Mouse (Mus musculus) kidney, adult 2 months (tissue): ENCODE measurements around the gene Tldc2. TPM values are rescaled to one million over a fixed set of nuclear protein-coding genes. Genes with fewer than 3 reads are reported as not detected.

Experiments
- DNase-seq: peaks from one replicate; pipeline ENCODE4 v3.0.0; 2021
- H3K27ac ChIP-seq: fragments of 200-500 bp; 2 replicates; pipeline ENCODE4 v1.5.1; 2012; ENCODE audit warnings: low read depth, low read length, control low read depth, inconsistent platforms; ENCODE audit not compliant: insufficient read depth
- H3K27me3 ChIP-seq: fragments of 200-500 bp; replicated peaks from 2 replicates; pipeline ENCODE4 v1.6.1; 2012; ENCODE audit warnings: mild to moderate bottlenecking, moderate library complexity, low read length, inconsistent platforms; ENCODE audit not compliant: control insufficient read depth, insufficient read depth
- H3K36me3 ChIP-seq: fragments of 200-500 bp; 2 replicates; pipeline ENCODE4 v1.6.1; 2012; ENCODE audit warnings: mild to moderate bottlenecking, moderate library complexity, low read length, inconsistent platforms; ENCODE audit not compliant: control insufficient read depth, insufficient read depth
- H3K4me1 ChIP-seq: fragments of 200-500 bp; 2 replicates; pipeline ENCODE4 v1.6.1; 2011; ENCODE audit warnings: low read length; ENCODE audit not compliant: control insufficient read depth, insufficient read depth
- H3K4me3 ChIP-seq: fragments of 200-500 bp; 2 replicates; pipeline ENCODE4 v1.5.1; 2011; ENCODE audit warnings: mild to moderate bottlenecking, low read depth, low read length, control low read depth; ENCODE audit not compliant: insufficient read depth
- CTCF ChIP-seq: fragments of 200-500 bp; conservative IDR thresholded peaks from 2 replicates; pipeline ENCODE4 v1.5.1; 2011; ENCODE audit warnings: low read depth, mild to moderate bottlenecking, control low read depth, low read length, moderate library complexity, mixed read lengths; ENCODE audit not compliant: insufficient read depth, insufficient read length
- POLR2A ChIP-seq: fragments of 200-500 bp; IDR thresholded peaks from one replicate; pipeline ENCODE4 v1.6.1; 2011; ENCODE audit warnings: low read depth, low read length, control low read depth
- WGBS: fragments of 180-500 bp; shearing (Covaris S2); methylation state at CpG from one replicate; pipeline ENCODE4 v1.1.7; 2018; 5-methylcytosine and 5-hydroxymethylcytosine counted together
- polyA plus RNA-seq: library from polyadenylated mRNA; depleted of rRNA; stranded (reverse); fragments of >200 nt; gene quantifications from 2 replicates; pipeline ENCODE4 v1.2.3, GENCODE M21; 2012; rRNA removed

The Tldc2 gene
- 11.3 and 12.2 TPM in 2 replicates for polyA plus RNA-seq

DNA sequence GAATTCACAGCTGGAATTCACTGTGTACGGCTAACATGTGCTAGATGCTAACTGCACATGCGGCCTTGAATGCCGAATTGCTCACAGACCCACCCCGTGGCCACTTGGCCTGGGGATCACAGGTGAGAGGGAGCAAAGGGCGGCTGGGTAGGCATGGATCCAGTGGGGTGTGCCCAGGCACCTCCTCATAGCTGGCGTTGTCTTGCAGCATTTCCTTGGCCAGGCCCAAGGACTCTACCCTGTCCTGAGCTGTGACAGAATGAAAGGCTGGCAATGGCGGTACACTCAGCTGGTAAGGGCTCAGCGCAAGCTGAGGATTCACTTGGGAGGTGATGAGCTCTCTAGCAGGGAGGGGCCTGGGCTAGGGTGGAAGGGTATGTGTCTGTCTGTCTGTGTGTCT, at the start of gene Tldc2:
TSS of gene Tldc2 (plus strand) at position 260 of the 400 bp plus-strand sequence.
- Histone ChIP-seq H3K27ac (no peak within 1 kb of the TSS), H3K36me3 (no peaks in the 10 kb centered on the region), H3K4me3 (no peak within 1 kb of the TSS), H3K4me1 (no peaks in the 10 kb centered on the region), H3K27me3 (no peaks in the 10 kb centered on the region)
- peak; percentile 53 for DNase-seq
- TF ChIP-seq POLR2A: no peak
- no peak for TF ChIP-seq CTCF
- 71% methylated on average over 8 of the region's 8 CpGs for WGBS

DNA sequence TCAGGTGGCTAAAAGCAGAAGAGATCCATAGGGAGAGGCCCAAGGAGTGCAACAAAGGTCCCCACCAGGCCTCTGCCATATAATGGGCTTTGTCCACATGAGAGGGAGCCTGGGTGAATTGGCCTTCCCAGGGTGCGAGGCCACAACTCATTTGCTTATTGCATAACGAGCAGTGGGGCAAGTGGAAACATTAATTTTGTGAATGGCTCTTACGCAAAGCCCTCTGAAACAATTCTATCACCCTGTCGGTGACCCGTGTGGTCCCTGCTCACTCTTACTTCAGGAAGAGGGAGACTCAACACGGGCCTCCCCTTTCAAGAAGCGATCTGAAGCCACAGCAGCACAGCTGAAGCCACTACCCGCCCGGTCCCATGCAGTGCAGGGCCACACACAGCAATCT, 49.6 kb upstream of the Tldc2 start:
- H3K36me3 ChIP-seq: no peaks in the 10 kb centered on the region
- H3K4me1 ChIP-seq: no peaks in the 10 kb centered on the region
- TF ChIP-seq POLR2A: no peak
- TF ChIP-seq CTCF: no peak
- no peak overlapping the region for H3K27ac ChIP-seq
- H3K4me3 ChIP-seq: no peak overlapping the region
- DNase-seq: no peak
- WGBS: 84% methylated on average over 9 of the region's 9 CpGs
- no peaks in the 10 kb centered on the region for H3K27me3 ChIP-seq

DNA sequence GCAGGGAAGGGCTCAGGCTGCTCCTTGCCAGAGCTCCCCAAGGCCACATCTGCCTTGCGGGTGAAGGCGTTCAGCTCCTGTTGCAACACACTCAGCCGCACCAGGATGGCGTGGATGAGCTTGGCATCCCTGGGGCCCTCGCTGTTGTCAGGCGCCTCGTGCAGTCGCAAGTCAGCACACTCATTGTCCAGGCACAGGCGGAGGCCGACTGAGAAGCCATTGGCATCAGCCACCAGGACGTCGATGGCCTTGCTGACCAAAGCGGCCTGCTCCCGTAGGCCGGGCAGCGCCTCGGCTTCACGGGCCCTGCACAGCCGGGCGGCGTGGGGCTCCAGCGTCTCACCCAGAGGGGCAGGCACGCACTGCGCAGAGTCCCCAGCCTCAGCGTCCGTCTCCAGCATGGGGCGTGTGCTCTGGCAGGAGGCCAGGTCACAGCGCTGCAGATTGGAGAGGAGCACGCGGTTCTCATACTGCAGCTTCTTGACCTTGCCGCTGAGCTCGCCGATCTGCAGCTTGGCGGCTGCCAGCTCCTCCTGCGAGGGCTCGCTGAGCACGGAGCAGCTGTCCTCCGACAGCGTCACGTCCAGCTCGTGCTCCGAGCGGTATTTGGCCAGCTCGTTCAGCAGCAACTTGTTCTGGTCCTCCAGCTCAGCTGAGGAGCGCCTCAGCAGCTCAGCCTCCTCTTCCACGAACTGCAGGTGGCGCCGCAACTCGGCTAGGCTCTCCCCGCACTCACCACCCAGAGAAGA, 46.8 kb upstream of the Tldc2 start:
- no peaks in the 10 kb centered on the region for H3K27me3 ChIP-seq
- no peak overlapping the region for H3K27ac ChIP-seq
- TF ChIP-seq CTCF (no peak), POLR2A (no peak)
- DNase-seq: peak; percentile 14
- no peak overlapping the region for H3K4me3 ChIP-seq
- H3K36me3 ChIP-seq: no peaks in the 10 kb centered on the region
- WGBS: 84% methylated on average over 50 of the region's 50 CpGs
- no peaks in the 10 kb centered on the region for H3K4me1 ChIP-seq

DNA sequence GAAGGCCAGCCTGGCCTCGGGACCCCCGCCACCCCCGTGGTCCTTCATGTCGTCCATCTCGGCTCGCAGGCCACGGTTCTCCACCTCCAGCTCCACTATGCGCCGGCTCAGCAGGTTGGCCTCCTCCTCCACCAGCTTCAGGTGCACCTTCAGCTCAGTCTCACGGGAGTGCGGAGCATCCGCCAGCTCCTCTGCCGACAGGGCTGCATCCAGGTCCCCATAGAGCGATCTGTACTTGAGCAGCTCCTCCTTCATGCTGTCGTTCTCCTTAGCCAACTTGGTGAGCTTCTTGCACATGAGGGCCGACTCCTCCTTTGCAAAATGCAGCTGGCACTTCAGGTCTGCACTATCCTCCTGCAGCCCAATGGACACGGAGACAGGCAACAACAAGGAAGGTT, 46.2 kb upstream of the Tldc2 start:
- no peak for DNase-seq
- WGBS: 82% methylated on average over 17 of the region's 17 CpGs
- Histone ChIP-seq H3K36me3 (no peaks in the 10 kb centered on the region), H3K27me3 (no peaks in the 10 kb centered on the region), H3K27ac (no peak overlapping the region), H3K4me3 (no peak overlapping the region), H3K4me1 (no peaks in the 10 kb centered on the region)
- no peak for TF ChIP-seq CTCF
- TF ChIP-seq POLR2A: no peak

DNA sequence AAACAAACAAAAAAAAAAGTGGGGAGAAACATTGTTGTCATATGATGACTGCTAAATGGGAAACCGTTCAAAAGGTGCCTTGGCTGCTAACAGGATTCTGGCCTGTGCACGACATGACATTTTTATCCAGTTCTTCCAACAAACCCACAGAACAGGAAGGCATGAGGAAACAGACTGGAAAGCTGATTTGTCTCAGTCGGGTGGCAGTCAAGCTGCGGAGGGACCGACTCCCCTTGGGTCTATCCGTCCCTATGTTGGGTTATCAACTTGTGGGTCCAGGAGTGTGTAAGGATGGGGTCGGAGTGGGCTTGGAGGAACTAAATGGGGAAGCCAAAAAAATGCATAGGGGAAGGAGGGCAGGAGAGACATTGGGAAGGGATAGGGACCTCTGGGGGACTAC, 45.4 kb upstream of the Tldc2 start:
- Histone ChIP-seq H3K36me3 (no peaks in the 10 kb centered on the region), H3K27ac (no peak overlapping the region), H3K4me1 (no peaks in the 10 kb centered on the region), H3K4me3 (no peak overlapping the region), H3K27me3 (no peaks in the 10 kb centered on the region)
- TF ChIP-seq CTCF (no peak), POLR2A (no peak)
- WGBS: 80% methylated on average over 7 of the region's 7 CpGs
- DNase-seq: no peak

DNA sequence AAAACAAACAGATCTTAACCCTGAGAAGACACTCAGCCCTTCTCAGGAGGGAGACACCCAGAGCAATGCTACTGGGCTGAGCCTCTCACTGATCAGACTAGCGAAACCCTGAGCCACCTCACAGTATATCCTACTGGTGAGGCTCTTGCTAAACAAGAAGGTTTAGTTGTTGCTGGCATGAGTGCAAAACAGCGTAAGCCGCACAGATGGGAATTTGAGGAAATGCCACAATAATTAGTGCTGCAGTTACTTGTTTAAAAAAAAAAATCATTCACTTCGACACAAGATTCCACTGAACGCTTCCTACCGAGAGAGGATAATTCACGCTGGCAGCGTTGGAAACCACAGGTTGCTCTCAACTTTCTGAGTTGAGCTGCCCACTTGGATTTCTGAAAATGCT, 43.3 kb upstream of the Tldc2 start:
- H3K27me3 ChIP-seq: no peaks in the 10 kb centered on the region
- no peaks in the 10 kb centered on the region for H3K36me3 ChIP-seq
- 74% methylated on average over 8 of the region's 8 CpGs for WGBS

DNA sequence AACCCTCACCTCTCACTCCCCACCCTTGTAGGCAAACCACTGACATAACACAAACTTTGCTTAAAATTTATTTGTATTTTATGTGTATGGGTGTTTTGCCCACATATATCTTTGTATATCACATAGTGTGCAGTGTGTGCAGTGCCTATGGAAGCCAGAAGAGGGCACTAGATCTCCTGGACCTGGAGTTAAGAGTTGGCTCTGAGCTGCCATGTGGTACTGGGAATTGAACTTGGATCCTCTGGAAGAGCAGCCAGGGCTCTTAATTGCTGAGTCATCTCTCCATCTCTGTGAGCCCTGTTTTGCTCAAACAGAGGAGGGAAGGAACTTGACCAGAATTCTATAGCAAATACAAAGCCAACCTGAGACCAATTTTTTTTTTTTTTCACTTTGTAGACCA, 42.9 kb upstream of the Tldc2 start:
- Histone ChIP-seq H3K27me3 (no peaks in the 10 kb centered on the region), H3K36me3 (no peaks in the 10 kb centered on the region), H3K4me1 (no peaks in the 10 kb centered on the region), H3K4me3 (no peak overlapping the region), H3K27ac (no peak overlapping the region)
- no peak for DNase-seq
- TF ChIP-seq POLR2A (no peak), CTCF (peak; percentile 32)

More for the DNA sequence above, 43.3 kb upstream of the Tldc2 start:
- DNase-seq: no peak
- Histone ChIP-seq H3K4me3 (no peak overlapping the region), H3K4me1 (no peaks in the 10 kb centered on the region), H3K27ac (no peak overlapping the region)
- TF ChIP-seq POLR2A (no peak), CTCF (no peak)
